Mouse (Mus musculus): Measurements from ENCODE around the gene Parva. TPM values are rescaled to one million over a fixed set of nuclear protein-coding genes. Genes with fewer than 3 reads are reported as not detected.

The Parva gene
- polyA plus RNA-seq, 1 experiment: 230 TPM

- TF ChIP-seq POLR2A (IDR thresholded peaks at IDR 0.05; ENCODE audit: low read depth, low read length) (no peak), CTCF (IDR thresholded peaks at IDR 0.05; ENCODE audit: borderline replicate concordance, insufficient read depth, low read length) (no peak)
- H3K27ac ChIP-seq (ENCODE audit: insufficient read depth, low read length): no peak overlapping the region
- H3K4me1 ChIP-seq (ENCODE audit: control insufficient read depth, insufficient read depth, low read length): peaks cover 15% of the 10 kb centered on the region
- no peak overlapping the region for H3K4me3 ChIP-seq (ENCODE audit: insufficient read depth, low read length)
These were observed 22.8 kb downstream of the Parva start for GRCm38 (mm10) chr7:112449954-112450700.

- peaks cover 16% of the 10 kb centered on the region for H3K4me1 ChIP-seq (ENCODE audit: control insufficient read depth, insufficient read depth, low read length)
- H3K4me3 ChIP-seq (ENCODE audit: insufficient read depth, low read length): no peak overlapping the region
- peak overlapping the region; percentile 50 for H3K27ac ChIP-seq (ENCODE audit: insufficient read depth, low read length)
- TF ChIP-seq CTCF (IDR thresholded peaks at IDR 0.05; ENCODE audit: borderline replicate concordance, insufficient read depth, low read length) (no peak), POLR2A (IDR thresholded peaks at IDR 0.05; ENCODE audit: low read depth, low read length) (no peak)
These were observed 25.2 kb downstream of the Parva start for GRCm38 (mm10) chr7:112452471-112452870.

DNA sequence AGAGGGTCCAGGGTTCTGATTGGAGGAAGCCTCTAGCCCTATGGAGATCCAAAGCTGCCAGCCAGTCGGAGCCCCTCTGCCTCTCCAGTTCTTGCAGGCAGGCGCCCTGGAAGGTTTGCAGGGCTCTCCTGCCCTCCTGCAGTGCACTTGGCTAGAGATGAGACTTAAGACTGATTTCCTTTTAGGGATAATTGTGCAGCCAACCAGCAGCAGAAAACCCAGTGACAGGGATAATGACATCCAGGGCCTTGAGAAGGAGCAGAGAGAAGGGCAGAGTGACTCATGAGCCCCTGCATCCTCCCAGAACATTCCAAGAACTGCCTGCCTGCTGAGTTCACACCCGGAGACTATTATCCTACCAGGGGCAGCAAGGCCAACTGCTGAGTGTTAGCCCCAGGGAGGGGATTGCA is 26.5 kb downstream of the Parva start:
- Histone ChIP-seq H3K27ac (ENCODE audit: insufficient read depth, low read length) (peak overlapping the region; percentile 97), H3K4me3 (ENCODE audit: insufficient read depth, low read length) (no peak overlapping the region), H3K4me1 (ENCODE audit: control insufficient read depth, insufficient read depth, low read length) (peaks cover 25% of the 10 kb centered on the region)
- TF ChIP-seq CTCF (IDR thresholded peaks at IDR 0.05; ENCODE audit: borderline replicate concordance, insufficient read depth, low read length) (no peak), POLR2A (IDR thresholded peaks at IDR 0.05; ENCODE audit: low read depth, low read length) (peak; percentile 11; the same call in 1 of the 2 replicates)

DNA sequence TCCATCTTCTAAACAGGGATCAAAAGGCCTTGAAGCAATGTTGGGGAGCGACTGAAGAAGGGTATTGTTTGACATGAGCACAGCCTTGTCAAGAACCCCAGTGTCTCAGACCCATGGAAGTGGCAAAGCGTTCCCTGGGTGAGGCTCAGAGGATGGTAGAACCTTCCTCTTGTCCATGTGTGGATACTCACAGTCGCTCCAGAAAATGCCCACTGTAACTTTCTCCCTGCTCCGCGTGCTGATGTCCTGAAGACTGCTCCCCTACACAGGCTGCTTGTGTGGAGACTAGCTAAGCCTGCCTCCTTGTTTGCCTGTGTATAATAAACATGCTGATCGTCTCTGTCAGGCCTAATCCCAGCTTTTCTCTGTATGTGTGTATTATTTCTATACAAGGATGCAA is 27.1 kb downstream of the Parva start:
- no peak overlapping the region for H3K4me3 ChIP-seq (ENCODE audit: insufficient read depth, low read length)
- peaks cover 25% of the 10 kb centered on the region for H3K4me1 ChIP-seq (ENCODE audit: control insufficient read depth, insufficient read depth, low read length)
- peak; percentile 23; the same call in 1 of the 2 replicates for TF ChIP-seq POLR2A (IDR thresholded peaks at IDR 0.05; ENCODE audit: low read depth, low read length)
- TF ChIP-seq CTCF (IDR thresholded peaks at IDR 0.05; ENCODE audit: borderline replicate concordance, insufficient read depth, low read length): no peak
- peak overlapping the region; percentile 97 for H3K27ac ChIP-seq (ENCODE audit: insufficient read depth, low read length)

DNA sequence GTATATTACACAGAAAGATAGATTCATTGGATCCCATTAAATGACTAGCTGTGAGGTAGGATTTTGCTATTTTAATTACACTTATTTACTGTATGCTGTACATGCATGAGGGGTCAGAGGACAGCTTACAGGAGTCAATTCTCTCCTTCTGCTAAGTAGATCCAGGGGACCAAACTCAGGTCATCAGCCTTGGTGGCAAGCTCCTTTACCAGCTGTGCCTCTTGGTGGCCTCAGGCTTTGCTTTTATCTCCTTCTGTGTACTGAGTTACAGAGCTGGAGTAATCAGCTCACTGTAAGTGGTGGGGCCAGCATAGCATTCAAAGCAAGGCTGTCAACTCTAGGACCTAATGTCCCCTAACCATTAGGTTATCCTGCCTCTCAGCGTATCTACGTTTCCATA is 27.6 kb downstream of the Parva start:
- Histone ChIP-seq H3K4me1 (ENCODE audit: control insufficient read depth, insufficient read depth, low read length) (peaks cover 25% of the 10 kb centered on the region), H3K4me3 (ENCODE audit: insufficient read depth, low read length) (no peak overlapping the region), H3K27ac (ENCODE audit: insufficient read depth, low read length) (peak overlapping the region; percentile 97)
- no peak for TF ChIP-seq POLR2A (IDR thresholded peaks at IDR 0.05; ENCODE audit: low read depth, low read length)
- TF ChIP-seq CTCF (IDR thresholded peaks at IDR 0.05; ENCODE audit: borderline replicate concordance, insufficient read depth, low read length): no peak

- peaks cover 25% of the 10 kb centered on the region for H3K4me1 ChIP-seq (ENCODE audit: control insufficient read depth, insufficient read depth, low read length)
- H3K27ac ChIP-seq (ENCODE audit: insufficient read depth, low read length): peak overlapping the region; percentile 97
- TF ChIP-seq CTCF (IDR thresholded peaks at IDR 0.05; ENCODE audit: borderline replicate concordance, insufficient read depth, low read length): no peak
- TF ChIP-seq POLR2A (IDR thresholded peaks at IDR 0.05; ENCODE audit: low read depth, low read length): no peak
- no peak overlapping the region for H3K4me3 ChIP-seq (ENCODE audit: insufficient read depth, low read length)
These were observed 28.3 kb downstream of the Parva start for GRCm38 (mm10) chr7:112455566-112456110.

DNA sequence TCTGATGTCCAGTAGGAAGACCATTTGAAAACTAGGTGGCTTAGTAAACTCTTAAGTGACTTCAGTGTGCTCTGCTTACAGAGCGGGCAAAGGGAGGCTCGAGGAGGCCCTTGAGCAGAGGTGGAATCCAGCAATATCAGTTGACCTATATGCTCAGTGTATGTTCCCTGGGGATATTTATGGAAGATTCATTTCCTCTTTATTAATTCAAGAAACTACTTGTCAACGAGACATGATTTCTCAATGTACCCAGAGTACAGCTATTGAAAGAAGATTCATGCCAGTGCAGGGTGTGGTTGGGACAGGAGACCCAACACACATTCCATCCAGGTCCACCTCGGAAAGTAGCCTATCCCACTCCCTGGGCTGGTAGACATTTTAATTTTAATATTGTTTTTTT is 30.1 kb downstream of the Parva start:
- Histone ChIP-seq H3K4me3 (ENCODE audit: insufficient read depth, low read length) (no peak overlapping the region), H3K4me1 (ENCODE audit: control insufficient read depth, insufficient read depth, low read length) (peaks cover 25% of the 10 kb centered on the region), H3K27ac (ENCODE audit: insufficient read depth, low read length) (peak overlapping the region; percentile 97; the same call in 1 of the 2 replicates)
- TF ChIP-seq POLR2A (IDR thresholded peaks at IDR 0.05; ENCODE audit: low read depth, low read length): no peak
- no peak for TF ChIP-seq CTCF (IDR thresholded peaks at IDR 0.05; ENCODE audit: borderline replicate concordance, insufficient read depth, low read length)

GRCm38 (mm10) chr7:112457920-112458319 is 30.6 kb downstream of the Parva start:
- TF ChIP-seq CTCF (IDR thresholded peaks at IDR 0.05; ENCODE audit: borderline replicate concordance, insufficient read depth, low read length): no peak
- no peak for TF ChIP-seq POLR2A (IDR thresholded peaks at IDR 0.05; ENCODE audit: low read depth, low read length)
- Histone ChIP-seq H3K4me1 (ENCODE audit: control insufficient read depth, insufficient read depth, low read length) (peaks cover 30% of the 10 kb centered on the region), H3K4me3 (ENCODE audit: insufficient read depth, low read length) (no peak overlapping the region), H3K27ac (ENCODE audit: insufficient read depth, low read length) (peak overlapping the region; percentile 13; the same call in 1 of the 2 replicates)

- Histone ChIP-seq H3K4me1 (ENCODE audit: control insufficient read depth, insufficient read depth, low read length) (peaks cover 34% of the 10 kb centered on the region), H3K27ac (ENCODE audit: insufficient read depth, low read length) (peak overlapping the region; percentile 13; the same call in 1 of the 2 replicates), H3K4me3 (ENCODE audit: insufficient read depth, low read length) (no peak overlapping the region)
- TF ChIP-seq CTCF (IDR thresholded peaks at IDR 0.05; ENCODE audit: borderline replicate concordance, insufficient read depth, low read length): no peak
- TF ChIP-seq POLR2A (IDR thresholded peaks at IDR 0.05; ENCODE audit: low read depth, low read length): no peak
These were observed 31.1 kb downstream of the Parva start for GRCm38 (mm10) chr7:112458440-112458839.

- H3K4me1 ChIP-seq (ENCODE audit: control insufficient read depth, insufficient read depth, low read length): peaks cover 24% of the 10 kb centered on the region
- H3K4me3 ChIP-seq (ENCODE audit: insufficient read depth, low read length): no peak overlapping the region
- peak overlapping the region; percentile 38 for H3K27ac ChIP-seq (ENCODE audit: insufficient read depth, low read length)
- no peak for TF ChIP-seq CTCF (IDR thresholded peaks at IDR 0.05; ENCODE audit: borderline replicate concordance, insufficient read depth, low read length)
- TF ChIP-seq POLR2A (IDR thresholded peaks at IDR 0.05; ENCODE audit: low read depth, low read length): no peak
These were observed 35.8 kb downstream of the Parva start for GRCm38 (mm10) chr7:112463074-112463473.

Measured in embryonic fibroblast, embryonic 13.5 days (primary cell).